Mouse (Mus musculus) frontal cortex, postnatal 14 days (tissue): ENCODE data around the gene Prrx2.

Experiments used
- DNase-seq, 2 experiments: peaks; one replicate each; pipeline ENCODE4 v3.0.0; 2022; ENCODE audit warnings: low spot score in 2 of 2

Gene Prrx2

GRCm38 (mm10) chr2:30823385-30824153, 11.2 kb upstream of the Prrx2 start:
- DNase-seq = peak in 1 of 2 experiments; percentile 38

- peak; percentile 40 to 45 for DNase-seq
Observed at GRCm38 (mm10) chr2:30826825-30827748, 7.7 kb upstream of the Prrx2 start.

- peak; percentile 88 to 92 for DNase-seq
Observed at GRCm38 (mm10) chr2:30827749-30828475, 6.9 kb upstream of the Prrx2 start.

- DNase-seq = no peak
Observed at GRCm38 (mm10) chr2:30829315-30829714, 5.5 kb upstream of the Prrx2 start.

GRCm38 (mm10) chr2:30830283-30830795, 4.4 kb upstream of the Prrx2 start, which contains the start of gene Asb6:
Gene Asb6 (minus strand): TSS chr2:30830333.
- DNase-seq = no peak

GRCm38 (mm10) chr2:30833644-30834043, 1.1 kb upstream of the Prrx2 start:
- no peak for DNase-seq

- no peak for DNase-seq
Observed at GRCm38 (mm10) chr2:30836238-30836990, 1.6 kb downstream of the Prrx2 start.

GRCm38 (mm10) chr2:30842615-30843014, 7.8 kb downstream of the Prrx2 start:
- DNase-seq = no peak

- no peak for DNase-seq
Observed at GRCm38 (mm10) chr2:30845152-30846070, 10.6 kb downstream of the Prrx2 start.

- no peak for DNase-seq
Observed at GRCm38 (mm10) chr2:30846236-30846635, 11.5 kb downstream of the Prrx2 start.

GRCm38 (mm10) chr2:30846723-30847122, 12.0 kb downstream of the Prrx2 start:
- no peak for DNase-seq

- DNase-seq = no peak
Observed at GRCm38 (mm10) chr2:30848184-30848583, 13.4 kb downstream of the Prrx2 start.

GRCm38 (mm10) chr2:30850581-30850980, 15.8 kb downstream of the Prrx2 start:
- DNase-seq = no peak

- DNase-seq = no peak
Observed at GRCm38 (mm10) chr2:30852771-30853313, 18.1 kb downstream of the Prrx2 start.

GRCm38 (mm10) chr2:30857076-30857475, 22.3 kb downstream of the Prrx2 start:
- no peak for DNase-seq

GRCm38 (mm10) chr2:30859782-30860181, 25.0 kb downstream of the Prrx2 start:
- DNase-seq = no peak

- DNase-seq = no peak
Observed at GRCm38 (mm10) chr2:30862081-30862480, 27.3 kb downstream of the Prrx2 start.

GRCm38 (mm10) chr2:30863574-30863973, 28.8 kb downstream of the Prrx2 start:
- no peak for DNase-seq

GRCm38 (mm10) chr2:30864968-30865381, 30.2 kb downstream of the Prrx2 start:
- DNase-seq = no peak

- DNase-seq = no peak
Observed at GRCm38 (mm10) chr2:30865426-30865825, 30.7 kb downstream of the Prrx2 start.
